Mouse (Mus musculus) bone marrow, adult 2 months (tissue): ENCODE data around the gene Cpne8.

ENCODE experiments used
- CTCF ChIP-seq: fragments of 200-500 bp; IDR thresholded peaks from 2 replicates; pipeline ENCODE4 v1.5.1; 2011; ENCODE audit warnings: low read length, control low read depth; ENCODE audit not compliant: control insufficient read depth, insufficient read depth
- POLR2A ChIP-seq: fragments of 200-500 bp; IDR thresholded peaks from 2 replicates; pipeline ENCODE4 v1.6.1; 2011; ENCODE audit warnings: low read depth, mild to moderate bottlenecking, control low read depth, low read length, borderline replicate concordance; ENCODE audit not compliant: control insufficient read depth

DNA sequence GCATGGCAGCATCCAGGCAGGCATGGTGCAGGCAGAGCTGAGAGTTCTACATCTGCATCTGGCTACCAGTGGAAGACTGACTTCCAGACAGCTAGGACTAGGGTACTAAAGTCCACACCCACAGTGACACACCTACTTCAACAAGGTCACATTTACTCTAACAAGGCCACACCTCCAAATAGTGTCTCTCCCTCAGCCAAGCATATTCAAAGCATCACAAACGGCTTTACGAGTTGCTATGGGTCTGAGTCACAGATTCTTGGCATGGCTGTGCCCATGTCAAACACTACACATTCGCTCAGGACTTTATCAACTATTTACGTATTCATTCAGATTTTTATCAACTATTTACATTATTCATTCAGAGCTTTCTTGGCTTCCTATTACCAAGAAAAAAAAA, 38.5 kb upstream of the Cpne8 start:
- no peak for TF ChIP-seq POLR2A
- no peak for TF ChIP-seq CTCF
